Mouse (Mus musculus): ENCODE results near the gene Cuzd1. TPM values are rescaled to one million over a fixed set of nuclear protein-coding genes. Genes with fewer than 3 reads are reported as not detected.

The Cuzd1 gene
- polyA plus RNA-seq, 1 experiment from 2014 or later = not detected

DNA sequence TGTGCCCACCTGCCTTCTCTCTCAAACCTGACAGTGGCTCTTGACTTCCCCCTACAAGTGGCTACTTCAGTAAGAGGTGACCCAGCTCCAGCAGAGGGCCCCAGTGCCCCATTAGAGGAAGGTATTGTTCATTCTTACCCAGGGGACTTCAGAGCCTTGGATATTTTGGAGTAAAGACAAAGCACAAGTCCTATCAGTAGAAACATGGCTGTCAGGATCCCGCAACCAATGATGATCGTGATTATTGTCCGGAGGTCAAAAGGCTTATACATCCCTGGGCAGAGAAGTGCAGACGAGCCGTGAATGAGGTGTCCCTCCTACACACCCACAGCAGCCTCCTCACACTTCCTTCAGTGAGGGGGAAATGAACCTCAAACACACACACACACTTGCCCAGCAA is 5.0 kb upstream of the Cuzd1 start:
- peak; percentile 15 for TF ChIP-seq CTCF (IDR thresholded peaks at IDR 0.05)
- no peak for TF ChIP-seq EP300 (IDR thresholded peaks at IDR 0.05)
- Histone ChIP-seq H3K27me3 (replicated peaks; ENCODE audit: insufficient read depth, low read length) (no peaks in the 10 kb centered on the region), H3K4me1 (ENCODE audit: insufficient read depth, low read depth, low read length) (no peaks in the 10 kb centered on the region), H3K27ac (ENCODE audit: low read length) (no peak overlapping the region), H3K9ac (replicated peaks; ENCODE audit: low read depth) (no peak overlapping the region), H3K4me2 (replicated peaks; ENCODE audit: low read depth, low read length) (no peak overlapping the region), H3K9me3 (ENCODE audit: low read length) (no peaks in the 10 kb centered on the region), H3K4me3 (ENCODE audit: low read depth, low read length) (no peak overlapping the region), H3K36me3 (ENCODE audit: insufficient read depth, low read length) (no peaks in the 10 kb centered on the region)
- DNase-seq (ENCODE audit: low spot score) = no peak
- WGBS = 83% methylated on average over 5 of the region's 5 CpGs
- ATAC-seq = no peak

DNA sequence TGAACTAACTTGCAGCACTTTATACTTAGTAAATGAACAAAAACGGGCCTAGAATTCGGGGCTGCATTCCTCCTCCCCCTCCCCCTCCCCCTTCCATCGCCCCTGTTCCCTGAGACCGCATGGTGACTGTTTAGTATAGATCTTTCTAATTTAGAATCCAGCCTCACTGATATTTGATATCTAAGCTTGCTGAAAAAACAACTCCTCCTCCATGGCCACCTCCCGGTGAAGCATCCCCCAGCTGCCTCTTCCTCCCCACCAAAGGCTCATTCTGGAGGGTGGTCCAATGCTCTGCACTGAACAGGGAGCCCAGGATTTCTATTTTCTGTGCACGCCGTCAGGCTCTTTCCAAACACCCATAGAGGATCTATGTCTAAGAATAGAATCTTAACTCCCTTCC is 3.8 kb downstream of the Cuzd1 start:
- Histone ChIP-seq H3K9ac (replicated peaks; ENCODE audit: low read depth) (no peak overlapping the region), H3K4me3 (ENCODE audit: low read depth, low read length) (no peak overlapping the region), H3K27me3 (replicated peaks; ENCODE audit: insufficient read depth, low read length) (no peaks in the 10 kb centered on the region), H3K4me2 (replicated peaks; ENCODE audit: low read depth, low read length) (no peak overlapping the region), H3K36me3 (ENCODE audit: insufficient read depth, low read length) (no peaks in the 10 kb centered on the region), H3K9me3 (ENCODE audit: low read length) (no peaks in the 10 kb centered on the region), H3K27ac (ENCODE audit: low read length) (no peak overlapping the region), H3K4me1 (ENCODE audit: insufficient read depth, low read depth, low read length) (no peaks in the 10 kb centered on the region)
- no peak for ATAC-seq
- TF ChIP-seq EP300 (IDR thresholded peaks at IDR 0.05) = no peak
- TF ChIP-seq CTCF (IDR thresholded peaks at IDR 0.05) = no peak
- no peak for DNase-seq (ENCODE audit: low spot score)
- WGBS = 79% methylated on average over 5 of the region's 7 CpGs

DNA sequence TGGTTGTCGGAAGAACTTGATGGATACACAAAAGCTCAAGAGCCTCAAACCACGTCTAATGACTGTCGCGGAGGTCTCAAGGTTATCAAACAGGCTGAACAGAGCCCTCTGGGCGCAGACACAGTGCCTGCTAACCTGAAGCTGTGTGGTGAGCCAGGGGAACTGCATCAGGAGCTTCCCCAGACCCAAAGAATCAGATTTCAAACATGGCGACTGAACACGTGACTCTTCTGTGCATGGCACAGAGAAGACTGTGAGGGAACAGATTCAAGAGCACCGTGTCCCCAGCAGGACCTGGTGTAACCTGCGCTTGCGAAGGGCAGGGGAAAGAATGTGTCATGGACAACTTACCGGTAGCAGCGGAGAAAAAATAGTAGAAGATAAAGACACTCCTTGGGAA is 4.5 kb downstream of the Cuzd1 start:
- no peak for ATAC-seq
- no peak overlapping the region for H3K9ac ChIP-seq (replicated peaks; ENCODE audit: low read depth)
- 54% methylated on average over 12 of the region's 12 CpGs for WGBS
- H3K36me3 ChIP-seq (ENCODE audit: insufficient read depth, low read length) = no peaks in the 10 kb centered on the region
- no peak overlapping the region for H3K4me2 ChIP-seq (replicated peaks; ENCODE audit: low read depth, low read length)
- no peaks in the 10 kb centered on the region for H3K27me3 ChIP-seq (replicated peaks; ENCODE audit: insufficient read depth, low read length)
- H3K4me3 ChIP-seq (ENCODE audit: low read depth, low read length) = no peak overlapping the region
- H3K27ac ChIP-seq (ENCODE audit: low read length) = no peak overlapping the region
- TF ChIP-seq EP300 (IDR thresholded peaks at IDR 0.05) = no peak
- TF ChIP-seq CTCF (IDR thresholded peaks at IDR 0.05) = no peak
- H3K9me3 ChIP-seq (ENCODE audit: low read length) = no peaks in the 10 kb centered on the region
- no peaks in the 10 kb centered on the region for H3K4me1 ChIP-seq (ENCODE audit: insufficient read depth, low read depth, low read length)
- DNase-seq (ENCODE audit: low spot score) = no peak

DNA sequence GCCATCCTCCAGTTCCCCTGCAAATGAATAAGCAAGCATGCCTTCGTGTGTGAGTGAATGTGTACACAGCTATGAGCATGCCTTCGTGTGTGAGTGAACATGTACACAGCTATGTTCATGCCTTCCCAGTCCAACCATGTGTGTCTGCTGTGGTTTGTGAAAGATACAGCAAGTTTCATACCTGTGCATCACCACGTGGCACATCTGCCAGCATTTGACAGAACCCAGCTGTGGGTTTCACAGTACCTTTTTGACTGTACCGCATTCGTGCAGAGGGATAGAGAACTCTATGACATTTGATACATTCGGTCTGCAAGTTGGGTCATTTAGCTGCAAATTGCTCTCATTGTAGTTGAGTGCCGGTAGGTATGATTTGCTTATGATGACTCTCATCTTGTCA is 7.6 kb downstream of the Cuzd1 start:
- WGBS = 73% methylated on average over 7 of the region's 7 CpGs
- Histone ChIP-seq H3K36me3 (ENCODE audit: insufficient read depth, low read length) (no peaks in the 10 kb centered on the region), H3K4me1 (ENCODE audit: insufficient read depth, low read depth, low read length) (no peaks in the 10 kb centered on the region), H3K9ac (replicated peaks; ENCODE audit: low read depth) (no peak overlapping the region), H3K27ac (ENCODE audit: low read length) (no peak overlapping the region), H3K4me2 (replicated peaks; ENCODE audit: low read depth, low read length) (no peak overlapping the region), H3K9me3 (ENCODE audit: low read length) (no peaks in the 10 kb centered on the region), H3K27me3 (replicated peaks; ENCODE audit: insufficient read depth, low read length) (no peaks in the 10 kb centered on the region), H3K4me3 (ENCODE audit: low read depth, low read length) (no peak overlapping the region)
- DNase-seq (ENCODE audit: low spot score) = no peak
- ATAC-seq = no peak
- TF ChIP-seq CTCF (IDR thresholded peaks at IDR 0.05) = no peak
- TF ChIP-seq EP300 (IDR thresholded peaks at IDR 0.05) = no peak

DNA sequence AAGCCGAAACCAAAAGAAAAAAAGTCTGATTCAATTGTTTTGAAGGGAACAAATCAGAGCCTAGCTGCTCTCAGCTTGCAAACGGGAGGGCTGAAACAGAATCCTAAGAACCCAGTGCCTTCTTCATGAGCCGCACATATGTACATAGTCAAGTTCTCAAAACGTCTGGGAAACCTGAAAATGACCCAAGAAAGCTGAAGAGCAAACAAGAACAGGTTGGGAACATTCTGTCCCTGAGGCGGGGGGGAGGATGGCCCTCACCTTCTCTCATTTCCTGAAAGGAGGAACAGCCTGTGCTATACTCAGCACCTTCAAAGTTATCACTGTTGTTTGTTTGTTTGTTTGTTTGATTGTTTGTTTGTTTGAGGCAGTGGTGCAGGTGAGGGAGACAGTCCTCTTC is 15.4 kb downstream of the Cuzd1 start:
- 54% methylated on average over 5 of the region's 5 CpGs for WGBS
- Histone ChIP-seq H3K27ac (ENCODE audit: low read length) (no peak overlapping the region), H3K36me3 (ENCODE audit: insufficient read depth, low read length) (no peaks in the 10 kb centered on the region), H3K9ac (replicated peaks; ENCODE audit: low read depth) (no peak overlapping the region), H3K27me3 (replicated peaks; ENCODE audit: insufficient read depth, low read length) (no peaks in the 10 kb centered on the region), H3K4me2 (replicated peaks; ENCODE audit: low read depth, low read length) (no peak overlapping the region), H3K4me3 (ENCODE audit: low read depth, low read length) (no peak overlapping the region), H3K4me1 (ENCODE audit: insufficient read depth, low read depth, low read length) (no peaks in the 10 kb centered on the region), H3K9me3 (ENCODE audit: low read length) (no peaks in the 10 kb centered on the region)
- DNase-seq (ENCODE audit: low spot score) (peak; percentile 57), ATAC-seq (peak; percentile 53; the same call in 1 of the 2 replicates)
- peak; percentile 99 for TF ChIP-seq EP300 (IDR thresholded peaks at IDR 0.05)
- no peak for TF ChIP-seq CTCF (IDR thresholded peaks at IDR 0.05)

DNA sequence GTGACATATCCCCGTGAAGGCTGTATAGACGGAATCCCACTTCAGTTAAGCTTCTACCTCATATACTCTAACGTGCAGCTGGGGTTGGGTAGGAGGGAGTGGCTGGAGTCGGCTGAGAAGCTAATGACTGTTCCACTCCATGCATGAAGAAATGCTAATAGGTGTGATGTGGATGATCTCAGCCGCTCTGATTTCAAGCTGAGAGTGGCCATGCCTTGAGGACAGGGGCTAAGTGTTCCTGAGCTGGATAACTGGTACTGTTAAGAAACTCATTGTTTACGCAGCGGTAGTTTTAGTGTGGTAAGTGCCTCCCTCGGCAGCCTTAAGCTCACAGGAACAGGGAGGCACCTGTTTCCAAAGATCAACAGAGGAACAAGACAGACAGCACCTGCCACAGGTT is 18.8 kb downstream of the Cuzd1 start:
- 47% methylated on average over 8 of the region's 8 CpGs for WGBS
- no peaks in the 10 kb centered on the region for H3K9me3 ChIP-seq (ENCODE audit: low read length)
- ATAC-seq = peak; percentile 91
- H3K27ac ChIP-seq (ENCODE audit: low read length) = no peak overlapping the region
- no peaks in the 10 kb centered on the region for H3K4me1 ChIP-seq (ENCODE audit: insufficient read depth, low read depth, low read length)
- peak; percentile 85 for DNase-seq (ENCODE audit: low spot score)
- H3K36me3 ChIP-seq (ENCODE audit: insufficient read depth, low read length) = no peaks in the 10 kb centered on the region
- no peak overlapping the region for H3K9ac ChIP-seq (replicated peaks; ENCODE audit: low read depth)
- H3K4me3 ChIP-seq (ENCODE audit: low read depth, low read length) = no peak overlapping the region
- TF ChIP-seq EP300 (IDR thresholded peaks at IDR 0.05) (peak; percentile 93), CTCF (IDR thresholded peaks at IDR 0.05) (no peak)
- no peaks in the 10 kb centered on the region for H3K27me3 ChIP-seq (replicated peaks; ENCODE audit: insufficient read depth, low read length)
- no peak overlapping the region for H3K4me2 ChIP-seq (replicated peaks; ENCODE audit: low read depth, low read length)

DNA sequence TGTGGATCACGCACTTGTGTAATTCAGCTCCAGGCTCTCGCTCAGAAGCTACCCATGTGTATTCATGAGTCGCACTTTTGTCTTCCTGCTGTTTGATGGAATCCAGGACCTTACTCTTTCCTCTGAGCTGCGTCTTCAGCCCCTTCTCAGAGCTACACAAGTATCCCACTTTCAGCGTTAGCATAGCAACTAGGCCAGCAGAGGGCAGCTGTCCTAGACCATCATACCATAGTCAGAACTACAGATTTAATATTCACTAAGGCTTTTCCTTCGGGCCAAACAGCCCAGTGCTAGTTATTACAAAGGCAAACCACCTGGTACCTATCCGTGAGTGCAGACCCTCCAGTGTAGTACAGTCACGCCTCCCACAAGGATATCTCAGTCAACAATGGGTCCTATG is 24.9 kb downstream of the Cuzd1 start:
- Histone ChIP-seq H3K4me1 (ENCODE audit: insufficient read depth, low read depth, low read length) (no peaks in the 10 kb centered on the region), H3K27ac (ENCODE audit: low read length) (no peak overlapping the region), H3K4me3 (ENCODE audit: low read depth, low read length) (no peak overlapping the region), H3K9ac (replicated peaks; ENCODE audit: low read depth) (no peak overlapping the region), H3K4me2 (replicated peaks; ENCODE audit: low read depth, low read length) (no peak overlapping the region), H3K36me3 (ENCODE audit: insufficient read depth, low read length) (no peaks in the 10 kb centered on the region), H3K9me3 (ENCODE audit: low read length) (no peaks in the 10 kb centered on the region), H3K27me3 (replicated peaks; ENCODE audit: insufficient read depth, low read length) (no peaks in the 10 kb centered on the region)
- WGBS = 64% methylated on average over 8 of the region's 8 CpGs
- no peak for ATAC-seq
- DNase-seq (ENCODE audit: low spot score) = peak; percentile 9
- TF ChIP-seq EP300 (IDR thresholded peaks at IDR 0.05) = no peak
- TF ChIP-seq CTCF (IDR thresholded peaks at IDR 0.05) = peak; percentile 52

All from lung, postnatal 0 days (tissue).